Mouse (Mus musculus) adrenal gland, adult 2 months (tissue): Measurements from ENCODE around the gene Mrps10. TPM values are rescaled to one million over a fixed set of nuclear protein-coding genes. Genes with fewer than 3 reads are reported as not detected.
A peak's percentile ranks its signal among the peaks of the same experiment; 100 is the strongest.
"Not testable (repeated sequence)": the region's sequence is repeated elsewhere in the genome, so short reads cannot be mapped to it uniquely, and the experiment has no call there.

Experiments used
- DNase-seq: peaks from one replicate; pipeline ENCODE4 v3.0.0; 2021
- polyA plus RNA-seq: library from polyadenylated mRNA; depleted of rRNA; stranded (reverse); fragments of >200 nt; gene quantifications from 2 replicates; pipeline ENCODE4 v1.2.3, GENCODE M21; 2012
- total RNA-seq, 2 experiments: library from RNA; stranded (reverse); gene quantifications; 2 replicates each; pipeline ENCODE4 v1.2.3; 2021

The Mrps10 gene
- total and polyA plus RNA-seq, 3 experiments = 28.3 to 50.0 (median 40.8) TPM

- DNase-seq = no peak
Measured at GRCm38 (mm10) chr17:47381917-47382316, 13.2 kb downstream of the Mrps10 start.

- peak; percentile 66 for DNase-seq
Measured at GRCm38 (mm10) chr17:47383266-47383665, 14.6 kb downstream of the Mrps10 start.

- DNase-seq = no peak
Measured at GRCm38 (mm10) chr17:47384064-47384463, 15.4 kb downstream of the Mrps10 start.

- no peak for DNase-seq
Measured at GRCm38 (mm10) chr17:47385145-47385544, 16.5 kb downstream of the Mrps10 start, which contains the start of gene Guca1b. Guca1b (plus strand) TSS chr17:47385393.

GRCm38 (mm10) chr17:47386649-47387048 is 18.0 kb downstream of the Mrps10 start:
- peak; percentile 38 for DNase-seq

GRCm38 (mm10) chr17:47394223-47394869 is 25.7 kb downstream of the Mrps10 start:
- DNase-seq = peak; percentile 38

GRCm38 (mm10) chr17:47395376-47395913 is 26.8 kb downstream of the Mrps10 start:
- peak; percentile 82 for DNase-seq

GRCm38 (mm10) chr17:47399091-47399490 is 30.4 kb downstream of the Mrps10 start:
- DNase-seq = no peak

- no peak for DNase-seq
Measured at GRCm38 (mm10) chr17:47400451-47400850, 31.8 kb downstream of the Mrps10 start, which contains the start of gene Guca1a. Guca1a (minus strand) TSS chr17:47400584.

- DNase-seq = no peak
Measured at GRCm38 (mm10) chr17:47407717-47408557, 39.2 kb downstream of the Mrps10 start.

GRCm38 (mm10) chr17:47408558-47408898 is 39.8 kb downstream of the Mrps10 start:
- DNase-seq = peak; percentile 68

GRCm38 (mm10) chr17:47409897-47410861 is 41.5 kb downstream of the Mrps10 start:
- DNase-seq = peak; percentile 29

- DNase-seq = no peak
Measured at GRCm38 (mm10) chr17:47420195-47420594, 51.5 kb downstream of the Mrps10 start.

GRCm38 (mm10) chr17:47421566-47421965 is 52.9 kb downstream of the Mrps10 start:
- no peak for DNase-seq

- DNase-seq = not testable (repeated sequence)
Measured at GRCm38 (mm10) chr17:47422616-47423015, 53.9 kb downstream of the Mrps10 start.

- DNase-seq = no peak
Measured at GRCm38 (mm10) chr17:47424186-47424585, 55.5 kb downstream of the Mrps10 start.

GRCm38 (mm10) chr17:47427316-47427715 is 58.6 kb downstream of the Mrps10 start:
- DNase-seq = no peak

- peak; percentile 61 for DNase-seq
Measured at GRCm38 (mm10) chr17:47428831-47429304, 60.2 kb downstream of the Mrps10 start.

GRCm38 (mm10) chr17:47430815-47431214 is 62.1 kb downstream of the Mrps10 start:
- no peak for DNase-seq
